Mouse (Mus musculus) macrophage (primary cell): ENCODE measurements around the gene Rap1gds1. TPM values are rescaled to one million over a fixed set of nuclear protein-coding genes. Genes with fewer than 3 reads are reported as not detected.

Experiments
- H3K27ac ChIP-seq: fragments of 350-480 bp; formaldehyde crosslinking; 2 replicates; pipeline ENCODE4 v1.9.0; 2021
- H3K36me3 ChIP-seq: fragments of 350-480 bp; formaldehyde crosslinking; 2 replicates; pipeline ENCODE4 v1.9.0; 2021; ENCODE audit errors: inconsistent target
- H3K4me3 ChIP-seq: fragments of 350-480 bp; formaldehyde crosslinking; 2 replicates; pipeline ENCODE4 v1.9.0; 2021; ENCODE audit errors: inconsistent target
- H3K79me2 ChIP-seq: fragments of 350-480 bp; formaldehyde crosslinking; 2 replicates; pipeline ENCODE4 v1.9.0; 2021; ENCODE audit errors: inconsistent target
- WGBS: methylation state at CpG from one replicate; pipeline ENCODE4 v1.1.7; 2026; ENCODE audit warnings: inconsistent platforms; ENCODE audit not compliant: missing documents; 5-methylcytosine and 5-hydroxymethylcytosine counted together
- polyA plus RNA-seq: library from polyadenylated mRNA; stranded (reverse); fragments of 250-400 nt; gene quantifications from 3 replicates; pipeline ENCODE4 v1.2.4, GENCODE M21; 2018; ENCODE audit warnings: inconsistent platforms
- total RNA-seq, 78 experiments: library from RNA; depleted of rRNA; stranded (reverse); fragments of 250-400 nt; gene quantifications; 1 replicate in 9 of 78; 2 replicates in 24 of 78; 3 replicates in 43 of 78; 4 replicates in 2 of 78; pipeline ENCODE4 v1.2.4; 2018; ENCODE audit warnings: inconsistent platforms in 56 of 78

Rap1gds1 gene
- 100 to 1,000 TPM in 25 of 26 experiments, 10 to 100 TPM in 1; 95.0 to 256 (median 172) TPM for total RNA-seq (2018; cell fraction: chromatin; rRNA removed)
- 100 to 1,000 TPM in 5 of 26 experiments, 10 to 100 TPM in 21; 69.1 to 104 (median 91.0) TPM for total RNA-seq (2018; cell fraction: cytosol; rRNA removed)
- 100 to 1,000 TPM in 22 of 26 experiments, 10 to 100 TPM in 4; 67.3 to 230 (median 126) TPM for total RNA-seq (2018; cell fraction: nucleus; rRNA removed)
- 62.8 to 103 TPM (median 74.0 TPM) in 3 replicates for polyA plus RNA-seq

- peak within 1 kb of the TSS; percentile 63 for H3K27ac ChIP-seq
- H3K79me2 ChIP-seq = peaks cover 47% of the 10 kb centered on the region
- no peaks in the 10 kb centered on the region for H3K36me3 ChIP-seq
- WGBS = under 1% methylated on average over 76 of the region's 97 CpGs
- peak within 1 kb of the TSS; percentile 63 for H3K4me3 ChIP-seq
Observed at GRCm38 (mm10) chr3:139074484-139075211, at the start of gene Rap1gds1. Rap1gds1 (minus strand) TSS chr3:139075201.

GRCm38 (mm10) chr3:139118446-139118845 lies 43.4 kb upstream of the Rap1gds1 start:
- no peak overlapping the region for H3K27ac ChIP-seq
- no peak overlapping the region for H3K4me3 ChIP-seq
- no peaks in the 10 kb centered on the region for H3K79me2 ChIP-seq
- H3K36me3 ChIP-seq = no peaks in the 10 kb centered on the region

- no peaks in the 10 kb centered on the region for H3K79me2 ChIP-seq
Observed at GRCm38 (mm10) chr3:139116733-139117337, 41.8 kb upstream of the Rap1gds1 start.

GRCm38 (mm10) chr3:139112335-139112973 lies 37.5 kb upstream of the Rap1gds1 start:
- WGBS = 83% methylated on average over 3 of the region's 3 CpGs
- Histone ChIP-seq H3K4me3 (no peak overlapping the region), H3K36me3 (no peaks in the 10 kb centered on the region), H3K27ac (no peak overlapping the region), H3K79me2 (no peaks in the 10 kb centered on the region)

More at GRCm38 (mm10) chr3:139116733-139117337, 41.8 kb upstream of the Rap1gds1 start:
- no peaks in the 10 kb centered on the region for H3K36me3 ChIP-seq
- no peak overlapping the region for H3K4me3 ChIP-seq
- H3K27ac ChIP-seq = no peak overlapping the region
- WGBS = 95% methylated on average over 9 of the region's 9 CpGs

- WGBS = 100% methylated on average over 2 of the region's 2 CpGs
- Histone ChIP-seq H3K36me3 (no peaks in the 10 kb centered on the region), H3K4me3 (no peak overlapping the region), H3K27ac (no peak overlapping the region), H3K79me2 (no peaks in the 10 kb centered on the region)
Observed at GRCm38 (mm10) chr3:139111877-139112276, 36.9 kb upstream of the Rap1gds1 start.

- 98% methylated on average over 5 of the region's 5 CpGs for WGBS
- no peaks in the 10 kb centered on the region for H3K36me3 ChIP-seq
- H3K27ac ChIP-seq = no peak overlapping the region
- no peaks in the 10 kb centered on the region for H3K79me2 ChIP-seq
- H3K4me3 ChIP-seq = no peak overlapping the region
Observed at GRCm38 (mm10) chr3:139108176-139108575, 33.2 kb upstream of the Rap1gds1 start.

- Histone ChIP-seq H3K79me2 (no peaks in the 10 kb centered on the region), H3K36me3 (no peaks in the 10 kb centered on the region), H3K27ac (no peak overlapping the region), H3K4me3 (no peak overlapping the region)
- 91% methylated on average over 2 of the region's 2 CpGs for WGBS
Observed at GRCm38 (mm10) chr3:139103914-139104313, 28.9 kb upstream of the Rap1gds1 start.

- 90% methylated on average over 3 of the region's 3 CpGs for WGBS
- no peaks in the 10 kb centered on the region for H3K79me2 ChIP-seq
- no peaks in the 10 kb centered on the region for H3K36me3 ChIP-seq
- no peak overlapping the region for H3K4me3 ChIP-seq
- no peak overlapping the region for H3K27ac ChIP-seq
Observed at GRCm38 (mm10) chr3:139103346-139103745, 28.3 kb upstream of the Rap1gds1 start.

- Histone ChIP-seq H3K79me2 (no peaks in the 10 kb centered on the region), H3K4me3 (no peak overlapping the region), H3K27ac (no peak overlapping the region), H3K36me3 (no peaks in the 10 kb centered on the region)
- 33% methylated on average over 1 of the region's 1 CpGs for WGBS
Observed at GRCm38 (mm10) chr3:139101941-139102340, 26.9 kb upstream of the Rap1gds1 start.

- 22% methylated on average over 5 of the region's 5 CpGs for WGBS
Observed at GRCm38 (mm10) chr3:139099284-139099683, 24.3 kb upstream of the Rap1gds1 start.

GRCm38 (mm10) chr3:139095894-139096293 lies 20.9 kb upstream of the Rap1gds1 start:
- no peak overlapping the region for H3K4me3 ChIP-seq
- 95% methylated on average over 7 of the region's 7 CpGs for WGBS
- no peaks in the 10 kb centered on the region for H3K79me2 ChIP-seq
- no peaks in the 10 kb centered on the region for H3K36me3 ChIP-seq
- H3K27ac ChIP-seq = no peak overlapping the region

More at GRCm38 (mm10) chr3:139099284-139099683, 24.3 kb upstream of the Rap1gds1 start:
- Histone ChIP-seq H3K79me2 (no peaks in the 10 kb centered on the region), H3K4me3 (no peak overlapping the region), H3K36me3 (no peaks in the 10 kb centered on the region), H3K27ac (no peak overlapping the region)

- Histone ChIP-seq H3K4me3 (no peak overlapping the region), H3K79me2 (no peaks in the 10 kb centered on the region), H3K27ac (no peak overlapping the region), H3K36me3 (no peaks in the 10 kb centered on the region)
- 98% methylated on average over 3 of the region's 3 CpGs for WGBS
Observed at GRCm38 (mm10) chr3:139088526-139088925, 13.5 kb upstream of the Rap1gds1 start.

- no peaks in the 10 kb centered on the region for H3K79me2 ChIP-seq
- WGBS = 45% methylated on average over 5 of the region's 5 CpGs
- H3K36me3 ChIP-seq = no peaks in the 10 kb centered on the region
- H3K4me3 ChIP-seq = no peak overlapping the region
- H3K27ac ChIP-seq = no peak overlapping the region
Observed at GRCm38 (mm10) chr3:139083778-139084539, 9.0 kb upstream of the Rap1gds1 start.

GRCm38 (mm10) chr3:139079831-139080230 lies 4.8 kb upstream of the Rap1gds1 start:
- 85% methylated on average over 6 of the region's 6 CpGs for WGBS
- H3K79me2 ChIP-seq = no peaks in the 10 kb centered on the region
- H3K36me3 ChIP-seq = no peaks in the 10 kb centered on the region
- no peak overlapping the region for H3K4me3 ChIP-seq
- H3K27ac ChIP-seq = no peak overlapping the region
